Mouse (Mus musculus) C2C12 (cell line): ENCODE results near the gene Gatm. TPM values are rescaled to one million over a fixed set of nuclear protein-coding genes. Genes with fewer than 3 reads are reported as not detected.

Experiments used
- H3K27me3 ChIP-seq: one replicate; pipeline ENCODE4 v1.6.1; 2011; ENCODE audit not compliant: control insufficient read depth, insufficient read depth, insufficient read length
- H3K36me3 ChIP-seq: one replicate; pipeline ENCODE4 v1.6.1; 2011; ENCODE audit not compliant: control insufficient read depth, insufficient read depth
- H3K4me3 ChIP-seq: one replicate; pipeline ENCODE4 v1.5.1; 2011; ENCODE audit warnings: mild to moderate bottlenecking, control low read depth; ENCODE audit not compliant: poor library complexity, insufficient read depth, severe bottlenecking
- H3K79me2 ChIP-seq: one replicate; pipeline ENCODE4 v1.6.1; 2011; ENCODE audit not compliant: control insufficient read depth, insufficient read depth
- H3K79me3 ChIP-seq: one replicate; pipeline ENCODE4 v1.6.1; 2011; ENCODE audit warnings: low read depth, control low read depth
- H3ac ChIP-seq: one replicate; pipeline ENCODE3; 2011; ENCODE audit warnings: low read depth; ENCODE audit not compliant: control insufficient read depth, insufficient read length
- CEBPB ChIP-seq: IDR thresholded peaks from one replicate; pipeline ENCODE4 v1.6.1; 2011; ENCODE audit warnings: low read depth, mild to moderate bottlenecking, control low read depth, moderate library complexity
- CTCF ChIP-seq: IDR thresholded peaks from one replicate; pipeline ENCODE4 v1.5.1; 2011; ENCODE audit not compliant: control insufficient read depth, insufficient read depth, insufficient read length
- FOSL1 ChIP-seq: IDR thresholded peaks from one replicate; pipeline ENCODE4 v1.8.0; 2011; ENCODE audit warnings: mild to moderate bottlenecking, low read length; ENCODE audit not compliant: poor library complexity, insufficient read depth, severe bottlenecking
- MAX ChIP-seq: IDR thresholded peaks from one replicate; pipeline ENCODE4 v1.6.1; 2011; ENCODE audit warnings: mild to moderate bottlenecking, control low read depth
- MYOD1 ChIP-seq: IDR thresholded peaks from one replicate; pipeline ENCODE4 v1.6.1; 2011; ENCODE audit warnings: low read depth; ENCODE audit not compliant: control insufficient read depth, insufficient read length
- MYOG ChIP-seq: IDR thresholded peaks from one replicate; pipeline ENCODE4 v1.6.1; 2011; ENCODE audit not compliant: control insufficient read depth, insufficient read length; ENCODE audit errors: extremely low read depth
- USF1 ChIP-seq: IDR thresholded peaks from one replicate; pipeline ENCODE4 v1.6.1; 2011; ENCODE audit warnings: low read depth, mild to moderate bottlenecking, control low read depth, moderate library complexity
- polyA plus RNA-seq: library from polyadenylated mRNA; unstranded; fragments of >200 nt; fragmentation: generic; extraction: Trizol; gene quantifications from one replicate; pipeline ENCODE4 v1.2.1, GENCODE M21; 2012; ENCODE audit warnings: missing spikeins

Gene Gatm
- polyA plus RNA-seq, 1 experiment: 24.7 TPM

GRCm38 (mm10) chr2:122586258-122586657 lies 24.8 kb downstream of the Gatm start:
- Histone ChIP-seq H3K4me3 (no peak overlapping the region), H3K79me2 (no peaks in the 10 kb centered on the region), H3K36me3 (no peaks in the 10 kb centered on the region), H3ac (no peak overlapping the region), H3K79me3 (no peaks in the 10 kb centered on the region), H3K27me3 (no peaks in the 10 kb centered on the region)
- TF ChIP-seq FOSL1 (no peak), USF1 (no peak), MYOG (no peak), CTCF (no peak), CEBPB (no peak), MAX (no peak), MYOD1 (no peak)

GRCm38 (mm10) chr2:122582324-122582723 lies 28.8 kb downstream of the Gatm start:
- no peaks in the 10 kb centered on the region for H3K27me3 ChIP-seq
- no peaks in the 10 kb centered on the region for H3K79me3 ChIP-seq
- H3K4me3 ChIP-seq: no peak overlapping the region
- H3K79me2 ChIP-seq: no peaks in the 10 kb centered on the region
- H3K36me3 ChIP-seq: no peaks in the 10 kb centered on the region
- H3ac ChIP-seq: no peak overlapping the region
- TF ChIP-seq MYOG (no peak), FOSL1 (no peak), MAX (no peak), MYOD1 (no peak), CEBPB (no peak), CTCF (no peak), USF1 (no peak)

- Histone ChIP-seq H3K79me2 (no peaks in the 10 kb centered on the region), H3K79me3 (no peaks in the 10 kb centered on the region), H3ac (no peak overlapping the region), H3K4me3 (no peak overlapping the region), H3K27me3 (no peaks in the 10 kb centered on the region), H3K36me3 (no peaks in the 10 kb centered on the region)
- TF ChIP-seq MYOD1: no peak
- TF ChIP-seq CEBPB: no peak
- no peak for TF ChIP-seq FOSL1
- no peak for TF ChIP-seq CTCF
- no peak for TF ChIP-seq MAX
- TF ChIP-seq MYOG: no peak
- no peak for TF ChIP-seq USF1
These were observed 29.6 kb downstream of the Gatm start for GRCm38 (mm10) chr2:122581361-122582017.

- Histone ChIP-seq H3K79me3 (no peaks in the 10 kb centered on the region), H3K4me3 (no peak overlapping the region), H3K79me2 (no peaks in the 10 kb centered on the region), H3ac (no peak overlapping the region), H3K36me3 (no peaks in the 10 kb centered on the region), H3K27me3 (no peaks in the 10 kb centered on the region)
- TF ChIP-seq MAX: no peak
- no peak for TF ChIP-seq USF1
- no peak for TF ChIP-seq FOSL1
- no peak for TF ChIP-seq MYOD1
- no peak for TF ChIP-seq MYOG
- no peak for TF ChIP-seq CTCF
- TF ChIP-seq CEBPB: no peak
These were observed 30.7 kb downstream of the Gatm start for GRCm38 (mm10) chr2:122580426-122580825.

- Histone ChIP-seq H3K79me3 (no peaks in the 10 kb centered on the region), H3ac (no peak overlapping the region), H3K4me3 (no peak overlapping the region), H3K79me2 (no peaks in the 10 kb centered on the region), H3K27me3 (no peaks in the 10 kb centered on the region), H3K36me3 (no peaks in the 10 kb centered on the region)
- TF ChIP-seq CTCF (no peak), MAX (no peak), FOSL1 (no peak), CEBPB (no peak), USF1 (no peak), MYOD1 (no peak), MYOG (no peak)
These were observed 33.8 kb downstream of the Gatm start for GRCm38 (mm10) chr2:122577316-122577715.

GRCm38 (mm10) chr2:122576295-122576694 lies 34.8 kb downstream of the Gatm start:
- TF ChIP-seq MYOD1 (no peak), USF1 (no peak), CEBPB (no peak), FOSL1 (no peak), MAX (no peak), MYOG (no peak), CTCF (no peak)
- Histone ChIP-seq H3K4me3 (no peak overlapping the region), H3K79me3 (no peaks in the 10 kb centered on the region), H3K27me3 (no peaks in the 10 kb centered on the region), H3ac (no peak overlapping the region), H3K79me2 (no peaks in the 10 kb centered on the region), H3K36me3 (no peaks in the 10 kb centered on the region)
